Mouse (Mus musculus) spleen, postnatal 10 days (tissue): ENCODE data around the gene Klhdc7a.
"Not testable (repeated sequence)": the region's sequence is repeated elsewhere in the genome, so short reads cannot be mapped to it uniquely, and the experiment has no call there.

ENCODE experiments used
- DNase-seq, 2 experiments: peaks; one replicate each; pipeline ENCODE4 v3.0.0; 2021 to 2022; ENCODE audit warnings: low spot score in 2 of 2

Klhdc7a gene

DNA sequence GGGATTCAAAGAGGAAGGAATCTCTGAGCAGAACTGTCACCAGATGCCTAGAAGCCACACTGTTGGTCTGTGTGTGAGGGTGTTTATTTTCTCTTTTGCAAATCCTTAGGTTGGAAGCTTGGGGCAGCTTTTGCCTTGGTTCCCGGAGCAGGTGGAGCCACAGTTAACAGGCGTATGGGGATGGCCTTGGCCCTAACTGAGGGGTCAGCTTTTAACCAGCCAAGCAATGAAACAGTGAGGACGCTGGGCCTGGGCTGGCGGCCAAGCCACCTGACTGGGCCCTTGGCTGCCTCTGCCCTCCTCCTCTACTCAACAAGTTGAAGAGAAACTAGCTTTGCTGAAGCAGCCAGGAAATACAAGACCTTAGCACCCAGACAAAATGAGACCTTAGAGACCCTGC lies at the start of gene Klhdc7a:
TSS of gene Klhdc7a (minus strand) at position 105 of the 400 bp plus-strand sequence.
- no peak for DNase-seq

- no peak for DNase-seq
Measured at GRCm38 (mm10) chr4:140015916-140016315, 48.1 kb upstream of the Klhdc7a start.

DNA sequence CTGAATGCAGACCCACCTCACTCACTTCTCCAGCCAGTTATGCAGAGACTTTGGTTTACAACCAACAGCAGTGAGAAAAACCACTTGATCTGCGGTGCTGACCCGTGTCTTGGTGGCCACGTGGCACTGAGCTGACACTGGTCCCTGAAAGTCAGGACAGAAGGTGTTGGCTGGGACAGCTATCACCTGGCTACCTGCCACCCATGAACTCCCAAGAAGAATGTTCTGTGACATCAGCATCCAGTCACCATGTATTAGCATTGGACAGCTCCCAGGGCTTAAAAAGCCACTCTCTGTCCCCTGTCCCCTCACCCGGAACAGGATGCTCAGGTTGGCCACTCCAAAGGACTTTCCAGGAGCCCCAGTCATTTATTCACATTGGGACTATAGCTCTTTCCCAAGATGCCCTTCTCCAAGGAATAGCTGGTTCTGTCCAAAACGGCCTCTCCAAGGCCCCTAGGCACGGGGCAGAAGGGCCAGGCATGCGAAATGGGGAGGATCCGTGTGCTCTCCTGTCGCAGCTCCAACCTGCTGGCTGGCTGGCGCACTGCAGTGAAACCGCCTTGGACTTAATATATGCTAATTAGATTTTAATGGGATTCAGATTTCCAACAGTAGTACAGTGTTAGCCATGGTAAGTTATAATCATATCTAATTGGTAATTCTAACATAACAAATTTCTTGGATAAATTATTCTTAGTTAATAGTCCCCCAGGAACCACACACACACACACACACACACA lies 43.1 kb upstream of the Klhdc7a start:
- no peak for DNase-seq

GRCm38 (mm10) chr4:140004932-140005331 lies 37.1 kb upstream of the Klhdc7a start:
- no peak for DNase-seq

DNA sequence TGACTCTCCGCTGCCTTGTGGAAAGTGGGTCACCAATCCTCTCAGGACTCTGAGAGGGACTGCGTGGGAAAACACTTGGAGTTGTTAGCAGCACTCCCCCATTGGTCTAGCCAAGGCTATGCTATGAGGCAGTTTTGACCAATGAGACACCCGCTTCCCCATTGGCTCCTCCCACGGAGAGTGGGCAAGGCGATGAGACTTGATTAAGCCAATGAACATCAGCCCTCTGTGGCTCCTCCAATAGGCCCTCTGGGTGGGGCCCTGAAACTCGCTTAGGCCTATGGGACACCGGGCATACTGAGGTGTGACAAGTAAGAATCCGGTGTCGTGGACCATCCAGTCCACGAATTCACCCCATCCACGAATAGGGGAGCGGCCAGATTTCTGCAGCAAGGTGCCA lies 36.3 kb upstream of the Klhdc7a start:
- peak in 1 of 2 experiments; percentile 22 for DNase-seq

DNA sequence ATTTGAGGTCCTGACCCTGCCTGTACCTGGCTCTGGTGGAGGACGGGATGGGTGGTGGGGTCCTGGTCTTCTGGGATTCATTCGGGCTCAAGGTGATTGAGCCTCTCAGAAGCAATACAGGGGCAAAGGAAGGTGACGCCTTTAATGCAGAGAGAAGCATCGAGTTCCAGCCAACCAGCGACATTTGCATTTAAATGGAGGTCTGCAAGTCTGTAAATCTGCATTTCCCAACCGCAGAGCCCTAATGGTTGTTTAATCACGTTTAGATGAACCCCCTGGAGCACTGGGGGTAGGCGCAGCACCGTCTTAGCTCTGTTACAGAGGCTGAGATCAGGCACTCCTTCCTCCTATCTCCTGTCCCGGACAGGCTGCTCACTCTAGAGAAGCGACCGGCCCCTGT lies 34.2 kb upstream of the Klhdc7a start:
- no peak for DNase-seq

GRCm38 (mm10) chr4:140000911-140001310 lies 33.1 kb upstream of the Klhdc7a start:
- no peak for DNase-seq

DNA sequence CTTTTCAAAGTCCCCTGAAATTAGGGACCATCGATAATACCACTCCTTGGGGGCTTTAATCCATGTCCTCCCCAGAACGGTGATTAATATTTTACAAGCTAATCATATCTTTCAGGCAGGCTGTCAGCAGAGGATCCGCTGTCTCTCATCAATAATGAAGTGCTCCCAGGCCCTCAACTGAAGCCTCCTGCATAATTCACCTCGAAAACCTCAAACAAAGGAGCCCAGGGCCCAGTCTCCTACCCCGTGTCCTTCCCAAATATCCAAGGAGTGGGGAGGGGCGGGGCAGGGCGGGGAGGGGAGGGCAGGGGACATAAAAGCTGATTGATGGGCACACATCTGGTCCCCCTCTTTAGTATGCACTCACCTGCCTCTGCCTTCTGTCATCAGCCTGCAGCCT lies 31.2 kb upstream of the Klhdc7a start:
- no peak for DNase-seq

- DNase-seq, result no peak
Measured at GRCm38 (mm10) chr4:139995659-139996058, 27.8 kb upstream of the Klhdc7a start.

DNA sequence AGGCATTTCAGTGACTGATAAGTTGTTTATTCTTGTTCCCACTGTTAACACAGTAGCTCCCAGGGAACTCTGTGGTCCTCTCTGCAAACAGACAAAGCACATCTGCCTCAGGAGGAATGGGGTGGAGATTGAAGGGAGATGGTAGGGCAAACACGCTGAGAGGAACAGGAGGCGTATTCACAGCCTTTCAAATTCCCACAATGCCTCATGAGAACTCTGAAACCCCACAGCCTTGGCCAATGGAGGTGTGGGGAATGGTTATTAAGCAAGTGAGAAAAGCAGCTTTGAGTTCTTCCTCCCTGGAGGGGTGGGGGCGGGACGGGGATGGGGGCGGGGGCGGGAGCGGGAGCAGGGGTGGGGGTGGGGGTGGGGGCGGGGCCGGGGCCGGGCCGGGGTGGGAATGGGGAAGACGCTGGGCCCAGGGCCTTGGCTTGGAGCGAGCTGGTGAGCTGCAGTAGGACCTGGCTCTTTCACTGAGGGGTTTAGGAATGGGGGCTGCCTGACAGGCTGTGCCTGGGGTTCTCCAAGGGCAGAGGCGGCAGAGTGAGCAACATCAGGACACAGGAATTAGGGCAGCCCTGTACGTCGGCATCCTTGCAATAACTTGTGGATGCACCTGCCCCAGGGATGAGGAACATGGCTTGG lies 25.4 kb upstream of the Klhdc7a start:
- DNase-seq, result no peak

DNA sequence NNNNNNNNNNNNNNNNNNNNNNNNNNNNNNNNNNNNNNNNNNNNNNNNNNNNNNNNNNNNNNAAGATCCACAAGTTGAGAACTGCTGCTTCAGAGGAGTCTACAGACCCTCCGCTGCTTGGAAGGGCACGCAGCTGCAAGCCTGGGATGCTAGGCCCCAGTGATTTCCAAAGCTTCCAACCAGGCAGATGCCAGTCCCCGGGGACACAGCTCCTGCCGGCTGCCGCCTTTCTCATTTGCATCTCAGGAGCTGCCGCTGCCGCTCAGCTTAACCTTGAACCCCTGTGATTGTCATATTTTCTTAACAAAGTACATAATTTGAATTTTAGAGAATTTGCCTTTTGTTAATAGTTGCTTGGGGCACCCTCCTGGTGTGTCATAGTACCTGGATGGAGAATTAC lies 19.1 kb upstream of the Klhdc7a start:
- DNase-seq, result no peak

GRCm38 (mm10) chr4:139978716-139979115 lies 10.9 kb upstream of the Klhdc7a start:
- DNase-seq, result no peak

- no peak for DNase-seq
Measured at GRCm38 (mm10) chr4:139977308-139977781, 9.5 kb upstream of the Klhdc7a start.

DNA sequence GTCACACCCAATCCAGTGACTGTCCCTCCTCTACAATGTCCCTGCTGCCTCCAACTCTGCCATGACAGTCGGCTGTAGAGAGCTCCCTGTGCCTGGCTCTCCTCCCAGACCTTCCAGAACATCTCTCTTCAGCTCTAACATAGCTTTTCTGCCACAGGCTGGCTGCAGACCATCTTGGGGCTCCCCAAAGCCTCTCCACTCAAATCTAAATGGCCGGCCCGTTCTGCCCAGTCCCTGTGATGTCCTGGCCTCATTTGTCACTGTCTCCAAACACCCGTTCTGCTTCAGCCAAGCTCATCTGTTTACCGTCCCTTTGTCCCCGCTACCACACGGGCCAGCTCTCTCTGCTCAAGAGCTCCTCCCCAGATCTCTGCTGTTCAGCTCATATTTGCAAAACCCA lies 6.7 kb upstream of the Klhdc7a start:
- DNase-seq, result no peak

GRCm38 (mm10) chr4:139967475-139967891 lies 343 bp downstream of the Klhdc7a start:
- DNase-seq, result no peak

GRCm38 (mm10) chr4:139966981-139967380 lies 845 bp downstream of the Klhdc7a start:
- no peak for DNase-seq

DNA sequence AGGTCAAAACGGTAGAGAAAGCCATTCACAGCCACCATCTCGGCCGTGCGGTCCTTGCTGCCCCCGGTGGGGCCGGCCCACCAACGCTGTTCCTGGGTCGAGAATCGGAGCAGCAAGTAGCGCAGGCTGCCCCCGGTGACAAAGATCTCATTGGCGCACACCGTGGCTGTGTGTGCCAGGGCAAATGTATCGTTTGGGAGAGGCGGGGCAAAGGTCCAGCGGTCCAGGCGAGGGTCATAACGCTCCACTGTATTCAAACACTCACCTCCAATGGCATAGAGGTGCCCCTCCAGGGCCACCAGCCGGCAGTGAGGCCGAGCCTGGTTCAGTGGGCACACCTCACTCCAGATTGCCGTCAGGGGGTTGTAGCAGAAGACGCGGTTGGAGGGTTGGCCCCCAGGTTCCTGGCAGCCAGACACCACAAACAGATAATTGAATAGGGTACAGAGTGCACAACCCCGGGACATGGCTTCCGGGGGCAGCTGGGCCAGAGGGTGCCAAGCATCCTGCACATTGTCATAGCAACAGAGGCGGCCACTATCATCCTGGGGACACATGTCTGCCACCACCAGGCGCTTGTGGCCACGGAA lies 2.1 kb downstream of the Klhdc7a start:
- no peak for DNase-seq

DNA sequence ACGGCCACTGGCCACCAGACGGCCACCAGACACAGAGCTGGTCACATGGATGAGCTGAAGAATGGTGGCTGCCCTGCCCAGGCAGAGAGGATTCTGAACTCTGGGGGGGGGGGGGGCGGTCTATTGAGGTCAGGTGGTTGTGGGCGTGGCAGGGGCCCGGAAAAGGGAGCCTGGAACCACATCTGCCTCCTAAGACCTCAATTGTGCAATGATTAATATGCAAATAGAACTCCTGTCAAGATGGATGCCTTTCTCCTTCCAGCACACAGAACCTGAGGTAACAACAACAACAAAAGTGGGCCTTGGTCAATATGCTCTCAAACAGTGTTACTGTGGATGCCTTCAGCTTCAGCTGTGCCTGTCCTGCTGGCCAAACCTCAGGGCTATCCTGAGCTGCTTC lies 3.4 kb downstream of the Klhdc7a start:
- no peak for DNase-seq

- no peak for DNase-seq
Measured at GRCm38 (mm10) chr4:139963911-139964310, 3.9 kb downstream of the Klhdc7a start.

DNA sequence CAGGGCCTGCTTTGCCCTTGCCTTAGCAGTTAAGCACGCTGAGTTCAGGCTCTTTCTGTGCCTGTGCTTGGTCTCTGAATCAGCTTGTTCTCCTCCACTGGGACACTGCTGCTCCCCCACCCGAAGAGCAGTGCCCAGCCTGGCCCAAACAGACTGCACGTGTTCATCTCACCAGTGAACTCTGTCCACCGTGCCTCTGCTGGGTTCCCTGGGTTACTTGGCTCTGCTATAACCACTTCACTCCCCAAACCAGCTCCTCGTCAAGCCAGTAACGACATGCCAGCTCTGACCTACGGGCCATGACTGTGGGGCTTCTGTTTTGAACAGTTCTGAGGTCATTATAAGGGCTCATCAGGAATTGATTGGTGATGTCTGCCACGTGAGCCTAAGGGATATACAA lies 4.8 kb downstream of the Klhdc7a start:
- DNase-seq, result no peak

DNA sequence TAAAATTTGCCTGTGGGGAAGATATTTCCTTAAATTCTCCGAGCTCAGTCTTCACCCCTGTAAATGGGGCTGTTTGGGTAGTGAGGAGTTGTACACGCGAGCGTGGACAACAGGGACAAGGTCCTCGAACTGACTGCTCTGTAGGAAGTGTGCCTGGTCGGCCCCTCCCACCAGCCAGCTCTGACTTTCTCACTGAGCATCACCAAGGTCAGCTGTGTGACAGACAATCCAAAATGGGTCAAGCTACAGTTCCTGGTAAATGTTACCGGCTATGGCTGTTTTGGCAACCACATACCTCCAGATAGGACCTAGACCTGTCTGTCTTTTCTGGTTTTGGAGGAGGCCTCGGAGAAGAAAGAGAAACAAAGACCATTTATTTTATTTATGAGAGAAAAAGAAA lies 6.0 kb downstream of the Klhdc7a start:
- no peak for DNase-seq

GRCm38 (mm10) chr4:139961329-139961728 lies 6.5 kb downstream of the Klhdc7a start:
- DNase-seq, result not testable (repeated sequence)

GRCm38 (mm10) chr4:139960724-139961315 lies 7.0 kb downstream of the Klhdc7a start:
- DNase-seq, result no peak
